Mouse (Mus musculus) skeletal muscle tissue, postnatal 0 days (tissue): ENCODE data around the gene Duox2. TPM values are rescaled to one million over a fixed set of nuclear protein-coding genes. Genes with fewer than 3 reads are reported as not detected.

ENCODE experiments used
- polyA plus RNA-seq: library from polyadenylated mRNA; unstranded; fragments of >200 nt; fragmentation: Nextera tagmentation; extraction: Ambion mirVana; gene quantifications from 2 replicates; pipeline ENCODE4 v1.2.1, GENCODE M21; 2015

The Duox2 gene
- polyA plus RNA-seq: 0.06 and 0.15 TPM in 2 replicates

DNA sequence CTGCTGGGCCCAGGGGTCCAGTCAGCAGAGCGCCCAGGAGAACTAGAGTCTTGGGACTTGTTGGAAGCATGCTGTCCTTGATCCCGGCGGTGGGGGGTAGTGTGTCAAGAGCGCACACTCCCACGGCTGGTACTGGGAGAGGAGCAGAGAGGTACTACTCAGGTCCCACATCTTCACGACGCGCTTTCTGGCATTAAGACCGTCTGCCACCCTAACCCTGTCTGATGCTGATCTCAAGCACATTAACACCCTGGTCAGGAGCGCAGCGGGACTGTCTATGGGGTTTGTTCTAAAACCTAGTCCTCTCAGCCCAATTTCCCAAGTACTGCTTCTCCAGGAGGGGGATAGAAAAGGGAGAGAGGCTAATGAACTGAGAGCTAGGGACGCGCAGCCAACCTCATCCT, at the start of gene Duox2:
TSS of gene Duox2 (minus strand) at position 354 of the 404 bp plus-strand sequence.

DNA sequence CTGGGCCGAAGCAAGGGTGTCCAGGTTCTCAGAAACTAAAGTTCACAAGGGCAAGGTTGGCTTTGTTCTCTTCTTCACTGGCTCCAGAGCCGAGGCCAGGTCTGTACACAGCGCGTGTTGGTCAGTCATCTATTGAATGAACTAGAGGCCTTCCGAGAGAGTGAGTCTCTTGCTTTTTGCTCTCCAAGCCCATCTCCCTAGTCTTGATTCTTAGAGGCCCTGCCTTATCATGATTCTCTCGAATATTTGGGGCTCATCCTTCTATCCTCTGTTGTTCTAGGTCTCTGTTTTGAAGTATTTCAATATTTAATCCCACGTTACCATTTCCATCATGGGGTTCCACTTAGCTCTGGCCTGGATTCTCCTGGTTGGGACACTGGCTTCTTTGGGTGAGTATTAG, 17.1 kb upstream of the Duox2 start, which contains the start of gene Duox1:
TSS of gene Duox1 (plus strand) at position 301 of the 400 bp plus-strand sequence.

DNA sequence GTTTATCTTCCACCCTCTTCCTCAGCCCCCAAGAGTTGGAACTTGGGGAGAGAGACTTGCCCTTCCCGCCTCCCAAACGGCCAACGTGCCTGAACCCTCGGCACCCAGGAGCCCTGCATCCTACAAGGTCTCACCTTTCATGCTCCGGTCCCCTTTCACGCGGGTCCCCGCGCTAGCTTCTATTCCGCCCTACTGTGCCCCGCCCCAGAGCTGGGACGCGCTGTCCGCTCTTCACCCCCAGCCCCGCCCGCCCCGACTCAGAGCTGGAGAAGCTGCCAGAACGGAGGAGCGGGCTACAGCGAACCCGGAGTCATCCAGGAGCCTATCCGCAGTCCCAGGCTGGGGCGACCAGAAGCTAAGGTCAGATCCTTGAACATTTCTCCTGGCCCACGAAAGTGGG, 15.3 kb upstream of the Duox2 start, which contains the start of gene Duoxa1:
TSS of gene Duoxa1 (minus strand) at position 195 of the 400 bp plus-strand sequence.

DNA sequence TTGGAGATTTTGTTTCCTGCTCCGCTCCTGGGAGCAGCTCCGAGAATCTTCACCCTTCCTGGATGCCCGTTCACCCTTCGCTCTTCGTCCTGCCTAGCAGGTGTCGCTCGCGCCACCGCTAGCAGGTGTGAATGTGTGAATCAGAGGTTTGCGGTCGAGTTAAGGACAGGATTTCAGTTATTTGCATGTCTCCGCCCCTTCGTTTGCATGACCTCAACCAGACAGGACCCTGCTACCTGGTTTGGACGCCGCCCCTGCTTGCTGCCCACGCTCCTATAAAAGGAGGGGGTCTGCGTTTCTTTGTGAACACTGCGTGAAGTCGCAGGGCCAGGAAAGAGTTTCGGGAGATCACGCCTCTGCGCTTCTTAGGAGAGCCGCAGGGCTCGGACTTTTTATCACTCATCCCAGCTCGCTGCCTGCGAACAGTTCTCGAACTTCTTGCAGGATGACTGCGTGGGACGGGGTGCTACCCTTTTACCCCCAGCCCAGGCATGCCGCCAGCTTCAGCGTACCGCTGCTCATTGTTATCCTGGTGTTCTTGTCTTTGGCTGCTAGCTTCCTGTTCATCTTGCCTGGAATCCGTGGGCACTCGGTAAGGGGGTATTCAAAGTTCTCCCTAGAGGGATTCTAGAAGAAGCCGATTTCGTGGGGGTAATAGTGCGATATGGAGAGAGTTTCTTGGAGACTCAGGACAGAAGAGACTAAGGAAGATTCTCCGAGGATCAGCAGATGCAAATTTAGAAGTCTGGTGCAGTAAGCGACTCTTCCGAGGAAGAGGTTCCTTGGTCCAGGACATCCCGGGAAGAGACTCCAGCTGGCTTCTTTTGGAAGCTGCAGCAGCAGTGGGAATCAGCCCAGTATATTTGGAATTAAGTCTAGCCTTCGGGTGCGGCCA, 594 bp upstream of the Duox2 start, which contains the start of gene Duoxa2:
TSS of gene Duoxa2 (plus strand) at position 305 of the 895 bp plus-strand sequence.

DNA sequence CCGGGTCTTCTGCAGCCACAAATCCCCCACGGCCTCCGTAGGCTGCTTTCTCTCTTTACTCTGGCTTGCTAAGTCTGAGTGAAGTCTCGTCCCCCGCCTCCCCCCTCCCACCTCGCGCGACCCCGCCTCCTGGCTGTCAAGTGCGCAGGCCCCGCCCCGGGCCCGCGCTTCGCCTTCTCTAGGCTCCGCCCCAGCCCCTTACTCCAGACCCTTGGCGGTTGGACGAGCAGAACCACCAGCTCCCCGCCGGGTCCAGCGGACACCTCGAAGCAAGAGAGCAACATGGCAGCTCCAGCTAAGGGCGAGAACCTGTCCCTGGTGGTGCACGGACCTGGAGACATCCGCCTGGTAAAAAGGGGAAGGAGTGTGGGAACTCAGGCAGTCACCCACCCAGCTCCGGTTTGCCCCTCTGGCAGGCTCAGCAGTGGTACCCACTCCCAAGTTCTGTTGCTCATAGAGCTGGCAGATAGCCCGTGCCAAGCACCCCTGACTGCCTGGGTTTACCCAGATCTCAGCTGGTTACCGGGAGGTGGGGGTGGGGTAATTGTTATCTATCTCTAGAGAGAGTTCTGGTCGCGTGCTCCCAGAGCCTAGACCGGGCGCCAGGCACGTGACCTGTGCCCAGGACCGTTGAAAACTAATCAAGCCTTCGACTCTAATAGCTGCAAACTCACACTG, 63.5 kb downstream of the Duox2 start, which contains the start of gene Sord:
TSS of gene Sord (plus strand) at position 139 of the 678 bp plus-strand sequence.

Other genes starting within 250 kb of the Duox2 start
- gene Spg11, start 180.1 kb downstream of the Duox2 start, polyA plus RNA-seq: 3.0 and 3.1 TPM in 2 replicates
- gene B2m, start 150.8 kb downstream of the Duox2 start, polyA plus RNA-seq: 403 and 586 TPM in 2 replicates
- not detected in 2 replicates for gene Trim69, start 137.7 kb downstream of the Duox2 start, polyA plus RNA-seq
- gene Patl2, start 112.3 kb downstream of the Duox2 start, polyA plus RNA-seq: 0.05 TPM in 1 of 2 replicates, not detected in the other
- gene Terb2, start 112.2 kb downstream of the Duox2 start, polyA plus RNA-seq: not detected in 2 replicates
- 13.8 and 13.9 TPM in 2 replicates for gene Sord, start 63.7 kb downstream of the Duox2 start, polyA plus RNA-seq
- 0.11 TPM in 1 of 2 replicates, not detected in the other for gene Duoxa2, start 451 bp upstream of the Duox2 start, polyA plus RNA-seq
- 1.1 and 1.6 TPM in 2 replicates for gene Duoxa1, start 15.3 kb upstream of the Duox2 start, polyA plus RNA-seq
- 0.05 and 0.08 TPM in 2 replicates for gene Duox1, start 17.2 kb upstream of the Duox2 start, polyA plus RNA-seq
- gene Shf, start 70.7 kb upstream of the Duox2 start, polyA plus RNA-seq: 1.2 and 1.6 TPM in 2 replicates
- gene Slc28a2, start 128.0 kb upstream of the Duox2 start, polyA plus RNA-seq: 3.1 and 3.6 TPM in 2 replicates
- not detected in 2 replicates for gene Gm14085, start 186.5 kb upstream of the Duox2 start, polyA plus RNA-seq